ENCODE assay signal across 8 mouse cellular contexts in the genomic region with DNA sequence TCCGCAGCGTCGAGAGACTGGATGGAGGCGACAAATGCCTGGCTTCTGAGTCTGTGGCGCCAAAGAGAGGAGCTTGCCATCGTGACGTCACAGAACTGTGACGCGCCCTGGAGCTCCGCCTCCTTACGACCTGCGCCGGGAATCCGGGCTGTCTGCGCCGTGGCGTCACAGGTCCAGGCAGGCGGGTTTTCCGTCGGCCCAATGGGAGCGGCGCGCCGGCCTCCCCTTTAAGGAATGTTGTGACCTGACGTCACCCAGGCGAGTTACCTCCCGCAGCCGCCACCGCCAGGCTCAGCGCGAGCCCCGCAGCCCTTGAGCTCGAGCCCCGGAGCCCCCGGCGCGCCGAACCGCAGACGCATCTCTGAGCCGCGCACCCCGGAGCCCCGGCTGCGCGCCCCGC. TPM values are rescaled to one million over a fixed set of nuclear protein-coding genes. Genes with fewer than 3 reads are reported as not detected.
DNase-seq lines count a peak whose midpoint lies in the region; ATAC-seq lines count a peak whose summit lies in the region.

A gene (plus strand): TSS at position 103 of the 400 bp plus-strand sequence.

- H3K27ac ChIP-seq in heart, embryonic 13.5 days (replicated peaks) = peak within 1 kb of the TSS; percentile 93
- H3K27ac ChIP-seq in liver, embryonic 12.5 days = peak within 1 kb of the TSS; percentile 70
- H3K27ac ChIP-seq in stomach, embryonic 15.5 days = peak within 1 kb of the TSS; percentile 90

- peak; percentile 97 for DNase-seq in CD4-positive helper T cell, adult 2 months (ENCODE audit: low read depth, low spot score)
- peak; percentile 85 for DNase-seq in brain, embryonic 18.5 days (ENCODE audit: low read depth, low spot score)
- DNase-seq in kidney, postnatal 10 days = peak; percentile 98
- DNase-seq in natural killer cell, adult 2 months (ENCODE audit: low spot score in 2 of 2) = peak; percentile 96 to 97

- peaks cover 29% of the 10 kb centered on the region for H3K36me3 ChIP-seq in heart, embryonic 13.5 days
- H3K36me3 ChIP-seq in liver, embryonic 12.5 days = peaks cover 6% of the 10 kb centered on the region
- no peaks in the 10 kb centered on the region; the same call in 1 of the 2 replicates for H3K36me3 ChIP-seq in stomach, embryonic 15.5 days

- peak within 1 kb of the TSS; percentile 97 for H3K4me3 ChIP-seq in heart, embryonic 13.5 days
- H3K4me3 ChIP-seq in liver, embryonic 12.5 days = peak within 1 kb of the TSS; percentile 83
- H3K4me3 ChIP-seq in stomach, embryonic 15.5 days (replicated peaks) = peak within 1 kb of the TSS; percentile 99

- H3K27me3 ChIP-seq in heart, embryonic 13.5 days (replicated peaks) = no peaks in the 10 kb centered on the region
- 0 out of 2 replicates have a peak, but pooled peaks cover 3% of the 10 kb centered on the region for H3K27me3 ChIP-seq in liver, embryonic 12.5 days (replicated peaks)
- H3K27me3 ChIP-seq in stomach, embryonic 15.5 days (replicated peaks) = no peaks in the 10 kb centered on the region

- peak within 1 kb of the TSS; percentile 99 for H3K9ac ChIP-seq in heart, embryonic 13.5 days
- peak within 1 kb of the TSS; percentile 82 for H3K9ac ChIP-seq in liver, embryonic 12.5 days
- peak within 1 kb of the TSS; percentile 85 for H3K9ac ChIP-seq in stomach, embryonic 15.5 days

- ATAC-seq in erythroid progenitor cell, adult 5-6 weeks (replicated peaks; ENCODE audit: low FRiP score, poor library complexity, severe bottlenecking) = peak; percentile 81
- peak; percentile 78 for ATAC-seq in heart, embryonic 13.5 days (ENCODE audit: extremely low read depth, insufficient number of reproducible peaks, low FRiP score, low TSS enrichment)
- ATAC-seq in liver, embryonic 12.5 days = peak; percentile 85
- ATAC-seq in stomach, embryonic 15.5 days (ENCODE audit: insufficient read depth, low FRiP score, low read depth) = peak; percentile 88

- no peaks in the 10 kb centered on the region for H3K9me3 ChIP-seq in heart, embryonic 13.5 days
- H3K9me3 ChIP-seq in liver, embryonic 12.5 days (replicated peaks) = no peaks in the 10 kb centered on the region
- no peaks in the 10 kb centered on the region for H3K9me3 ChIP-seq in stomach, embryonic 15.5 days

- under 1% methylated on average over 47 of the region's 47 CpGs for WGBS in heart, embryonic 13.5 days
- WGBS in liver, embryonic 12.5 days (ENCODE audit: insufficient replicate concordance) = 1% methylated on average over 47 of the region's 47 CpGs
- WGBS in stomach, embryonic 15.5 days = under 1% methylated on average over 47 of the region's 47 CpGs

- peaks cover 26% of the 10 kb centered on the region for H3K4me1 ChIP-seq in heart, embryonic 13.5 days
- H3K4me1 ChIP-seq in liver, embryonic 12.5 days = peaks cover 8% of the 10 kb centered on the region
- peaks cover 8% of the 10 kb centered on the region; the same call in 1 of the 2 replicates for H3K4me1 ChIP-seq in stomach, embryonic 15.5 days

- H3K4me2 ChIP-seq in heart, embryonic 13.5 days = peak within 1 kb of the TSS; percentile 90
- H3K4me2 ChIP-seq in liver, embryonic 12.5 days = peak within 1 kb of the TSS; percentile 93
- peak within 1 kb of the TSS; percentile 77 for H3K4me2 ChIP-seq in stomach, embryonic 15.5 days

RNA-seq across cellular contexts. Expression of the gene that starts here (rescaled TPM):
- total RNA-seq in erythroid progenitor cell, adult 5-6 weeks (2015; ENCODE audit: low replicate concordance) = not detected in 2 replicates
- total RNA-seq in erythroid progenitor cell, adult 5-6 weeks (2017; ENCODE audit: low replicate concordance) = 2.8 TPM in 1 of 2 replicates, not detected in the other
- polyA plus RNA-seq in heart, embryonic 13.5 days (2015; fragmentation: Nextera tagmentation; extraction: Ambion mirVana) = 297 and 329 TPM in 2 replicates
- 27.4 and 28.9 TPM in 2 replicates for polyA plus RNA-seq in liver, embryonic 12.5 days (2016; fragmentation: Nextera tagmentation; extraction: Ambion mirVana)
- polyA plus RNA-seq in stomach, embryonic 15.5 days (2015; fragmentation: Nextera tagmentation; extraction: Ambion mirVana) = 179 and 183 TPM in 2 replicates

Comparison
In these comparisons a context has a peak if more than half of its experiments do, and no peak if none do; other contexts are left out.
1. Peak in every context shown above with its lines: DNase-seq, ATAC-seq, H3K4me3 ChIP-seq and H3K27ac ChIP-seq.